Mouse (Mus musculus) intestine, embryonic 16.5 days (tissue): ENCODE results near the gene Pum2. TPM values are rescaled to one million over a fixed set of nuclear protein-coding genes. Genes with fewer than 3 reads are reported as not detected.
"Not testable (repeated sequence)": the region's sequence is repeated elsewhere in the genome, so short reads cannot be mapped to it uniquely, and the experiment has no call there.

Source experiments
- ATAC-seq: fragments of 200-750 bp; cut with Nextera tagmentation; 2 replicates; pipeline ENCODE4 v1.8.0; 2017; ENCODE audit warnings: moderate TSS enrichment, moderate library complexity
- H3K27ac ChIP-seq: fragments of 300-500 bp; sonication (generic); 2 replicates; pipeline ENCODE4 v1.5.1; 2014; ENCODE audit warnings: mild to moderate bottlenecking, low read length
- H3K27me3 ChIP-seq: fragments of 300-500 bp; sonication (generic); replicated peaks from 2 replicates; pipeline ENCODE4 v1.6.1; 2014; ENCODE audit warnings: low read length, control low read depth, mixed read lengths; ENCODE audit not compliant: control insufficient read depth, insufficient read depth
- H3K36me3 ChIP-seq: fragments of 300-500 bp; sonication (generic); 2 replicates; pipeline ENCODE4 v1.6.1; 2014; ENCODE audit warnings: low read length, control low read depth; ENCODE audit not compliant: control insufficient read depth, insufficient read depth
- H3K4me1 ChIP-seq: fragments of 300-500 bp; sonication (generic); 2 replicates; pipeline ENCODE4 v1.6.1; 2014; ENCODE audit warnings: low read length, control low read depth, mixed read lengths; ENCODE audit not compliant: control insufficient read depth, insufficient read depth
- H3K4me2 ChIP-seq: fragments of 300-500 bp; sonication (generic); 2 replicates; pipeline ENCODE4 v1.6.1; 2014; ENCODE audit warnings: low read depth, low read length, control low read depth
- H3K4me3 ChIP-seq: fragments of 300-500 bp; sonication (generic); 2 replicates; pipeline ENCODE4 v1.5.1; 2014; ENCODE audit warnings: mild to moderate bottlenecking, low read length
- H3K9ac ChIP-seq: fragments of 300-500 bp; sonication (generic); 2 replicates; pipeline ENCODE4 v1.6.1; 2014; ENCODE audit warnings: low read depth, low read length
- H3K9me3 ChIP-seq: fragments of 300-500 bp; sonication (generic); 2 replicates; pipeline ENCODE4 v1.6.1; 2016; ENCODE audit warnings: low read length, control low read depth; ENCODE audit not compliant: control insufficient read depth
- WGBS: fragments of 180-500 bp; shearing (Covaris S2); extraction: QIAGEN DNeasy Blood & Tissue Kit; methylation state at CpG from one replicate; pipeline ENCODE4 v1.1.7; 2014; 5-methylcytosine and 5-hydroxymethylcytosine counted together
- polyA plus RNA-seq: library from polyadenylated mRNA; unstranded; fragments of >200 nt; fragmentation: Nextera tagmentation; extraction: Ambion mirVana; gene quantifications from 2 replicates; pipeline ENCODE4 v1.2.1, GENCODE M21; 2015

Gene Pum2
- polyA plus RNA-seq, 1 experiment from 2014 or later: 34.3 TPM

DNA sequence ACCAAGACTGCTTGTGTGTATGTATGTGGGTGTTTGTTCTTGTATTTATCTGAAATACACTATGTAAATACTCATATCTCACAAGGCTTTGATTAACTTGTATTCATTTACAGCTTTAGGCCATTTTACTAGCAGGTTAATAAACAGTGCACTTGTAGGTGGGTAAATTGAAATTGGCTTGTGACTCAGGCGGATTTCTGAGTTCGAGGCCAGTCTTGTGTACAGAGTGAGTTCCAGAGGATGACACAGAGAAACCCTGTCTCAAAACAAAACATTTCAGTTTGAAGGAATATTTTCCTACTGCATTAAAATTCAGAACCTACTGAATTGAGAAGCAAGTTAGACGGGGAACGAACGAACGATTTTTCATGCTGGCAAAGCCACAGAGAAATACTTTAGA, 2.4 kb downstream of the Pum2 start:
- no peak overlapping the region for H3K9ac ChIP-seq
- H3K36me3 ChIP-seq: no peaks in the 10 kb centered on the region
- H3K4me1 ChIP-seq: peaks cover 12% of the 10 kb centered on the region
- no peak for ATAC-seq
- peak overlapping the region; percentile 43 for H3K4me2 ChIP-seq
- WGBS: 62% methylated on average over 6 of the region's 6 CpGs
- no peaks in the 10 kb centered on the region for H3K27me3 ChIP-seq
- H3K27ac ChIP-seq: no peak overlapping the region
- H3K9me3 ChIP-seq: no peaks in the 10 kb centered on the region
- H3K4me3 ChIP-seq: no peak overlapping the region

GRCm38 (mm10) chr12:8677926-8678325, 4.0 kb downstream of the Pum2 start:
- no peak for ATAC-seq
- Histone ChIP-seq H3K9ac (no peak overlapping the region), H3K27me3 (no peaks in the 10 kb centered on the region), H3K27ac (no peak overlapping the region), H3K4me3 (no peak overlapping the region), H3K4me1 (peaks cover 12% of the 10 kb centered on the region), H3K4me2 (no peak overlapping the region), H3K36me3 (no peaks in the 10 kb centered on the region), H3K9me3 (no peaks in the 10 kb centered on the region)

DNA sequence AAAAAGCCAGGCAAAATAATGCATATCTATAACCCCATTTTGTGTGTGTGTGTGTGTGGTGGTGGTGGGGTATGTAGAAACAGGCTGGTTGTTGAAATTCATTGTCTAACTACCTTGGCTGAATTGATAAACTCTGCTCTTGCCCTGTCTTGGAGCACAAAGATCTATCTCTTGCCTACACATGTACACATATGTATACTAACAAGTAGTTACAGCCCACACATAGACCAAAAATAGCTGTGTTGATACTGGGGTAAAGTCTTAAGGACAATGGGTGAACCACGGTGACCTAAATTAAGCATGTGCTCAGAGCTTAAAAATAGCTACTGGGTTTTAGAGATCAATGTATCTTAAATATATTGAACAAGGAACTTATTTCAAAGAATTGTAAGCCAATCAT, 10.3 kb downstream of the Pum2 start:
- H3K27me3 ChIP-seq: no peaks in the 10 kb centered on the region

DNA sequence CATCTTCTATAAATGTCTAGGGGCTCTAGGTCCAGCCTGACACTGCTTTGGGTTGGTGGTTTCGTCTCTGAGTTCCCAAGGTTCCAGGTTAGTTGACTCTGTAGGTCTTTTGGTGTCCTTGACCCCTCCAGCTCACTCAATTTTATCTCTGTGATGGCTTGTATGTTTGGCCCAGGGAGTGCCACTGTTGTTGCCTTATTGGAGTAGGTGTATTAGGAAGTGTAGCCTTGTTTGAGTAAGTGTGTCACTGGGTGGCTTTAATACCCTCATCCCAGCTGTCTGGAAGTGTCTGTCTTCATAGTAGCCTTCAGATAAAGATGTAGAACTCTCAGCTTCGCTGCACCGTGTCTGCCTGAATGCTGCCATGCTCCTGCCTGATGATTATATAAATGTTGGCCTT, 11.1 kb downstream of the Pum2 start:
- no peak overlapping the region for H3K27ac ChIP-seq
- H3K27me3 ChIP-seq: no peaks in the 10 kb centered on the region
- no peak for ATAC-seq
- no peaks in the 10 kb centered on the region for H3K4me1 ChIP-seq
- H3K4me2 ChIP-seq: no peak overlapping the region
- H3K4me3 ChIP-seq: no peak overlapping the region
- H3K9ac ChIP-seq: no peak overlapping the region
- no peaks in the 10 kb centered on the region for H3K36me3 ChIP-seq
- WGBS: 93% methylated on average over 3 of the region's 3 CpGs
- H3K9me3 ChIP-seq: no peaks in the 10 kb centered on the region

More for the DNA sequence above, 10.3 kb downstream of the Pum2 start:
- H3K9me3 ChIP-seq: no peaks in the 10 kb centered on the region
- no peak overlapping the region for H3K27ac ChIP-seq
- no peak overlapping the region for H3K9ac ChIP-seq
- no peak overlapping the region for H3K4me3 ChIP-seq
- 91% methylated on average over 1 of the region's 1 CpGs for WGBS
- no peaks in the 10 kb centered on the region for H3K36me3 ChIP-seq
- no peaks in the 10 kb centered on the region for H3K4me1 ChIP-seq
- no peak for ATAC-seq
- H3K4me2 ChIP-seq: no peak overlapping the region

GRCm38 (mm10) chr12:8689882-8690281, 15.9 kb downstream of the Pum2 start:
- not testable (repeated sequence) for ATAC-seq

DNA sequence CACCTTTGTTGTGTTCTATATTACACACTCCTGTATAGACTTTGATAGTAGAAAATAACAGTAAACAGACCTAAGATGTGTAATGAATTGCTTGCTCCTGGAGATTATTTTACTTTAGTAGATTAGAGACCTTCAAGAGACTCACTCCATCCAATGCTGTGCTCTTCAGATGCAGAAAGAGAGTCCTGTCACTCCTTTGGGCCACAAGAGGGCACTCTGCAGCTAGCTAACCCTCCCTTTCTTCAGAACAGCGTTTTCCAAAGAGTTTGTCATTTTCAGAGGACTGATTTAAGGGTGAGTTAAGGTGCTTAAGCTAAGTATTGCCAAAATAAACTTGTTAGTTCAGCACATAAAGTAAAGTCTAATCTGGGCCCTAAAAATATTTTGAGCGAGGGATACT, 25.0 kb downstream of the Pum2 start:
- Histone ChIP-seq H3K4me2 (no peak overlapping the region), H3K9me3 (no peaks in the 10 kb centered on the region), H3K9ac (no peak overlapping the region), H3K4me1 (no peaks in the 10 kb centered on the region), H3K36me3 (no peaks in the 10 kb centered on the region), H3K4me3 (no peak overlapping the region), H3K27me3 (no peaks in the 10 kb centered on the region), H3K27ac (no peak overlapping the region)
- ATAC-seq: no peak; the same call in 1 of the 2 replicates
- 64% methylated on average over 2 of the region's 2 CpGs for WGBS

More at GRCm38 (mm10) chr12:8689882-8690281, 15.9 kb downstream of the Pum2 start:
- 86% methylated on average over 3 of the region's 3 CpGs for WGBS
- H3K36me3 ChIP-seq, H3K27me3 ChIP-seq, H3K4me1 ChIP-seq, H3K27ac ChIP-seq, H3K9me3 ChIP-seq, H3K9ac ChIP-seq, H3K4me3 ChIP-seq, H3K4me2 ChIP-seq: not testable (repeated sequence)

- no peaks in the 10 kb centered on the region for H3K9me3 ChIP-seq
- H3K4me1 ChIP-seq: no peaks in the 10 kb centered on the region
- H3K9ac ChIP-seq: no peak overlapping the region
- H3K4me3 ChIP-seq: no peak overlapping the region
- 56% methylated on average over 1 of the region's 1 CpGs for WGBS
- H3K27me3 ChIP-seq: no peaks in the 10 kb centered on the region
- no peak for ATAC-seq
- H3K36me3 ChIP-seq: 0 out of 2 replicates have a peak, but pooled peaks cover 2% of the 10 kb centered on the region
- H3K4me2 ChIP-seq: no peak overlapping the region
- H3K27ac ChIP-seq: no peak overlapping the region
Measured at GRCm38 (mm10) chr12:8703988-8704387, 30.1 kb downstream of the Pum2 start.

GRCm38 (mm10) chr12:8708876-8709275, 34.9 kb downstream of the Pum2 start:
- H3K9me3 ChIP-seq: no peaks in the 10 kb centered on the region
- ATAC-seq: no peak
- 94% methylated on average over 2 of the region's 2 CpGs for WGBS

GRCm38 (mm10) chr12:8712665-8713064, 38.7 kb downstream of the Pum2 start:
- H3K4me3 ChIP-seq: no peak overlapping the region
- WGBS: 83% methylated on average over 2 of the region's 2 CpGs

More at GRCm38 (mm10) chr12:8708876-8709275, 34.9 kb downstream of the Pum2 start:
- 0 out of 2 replicates have a peak, but pooled peaks cover 2% of the 10 kb centered on the region for H3K36me3 ChIP-seq
- H3K4me1 ChIP-seq: no peaks in the 10 kb centered on the region
- no peak overlapping the region for H3K4me2 ChIP-seq
- no peaks in the 10 kb centered on the region for H3K27me3 ChIP-seq
- no peak overlapping the region for H3K27ac ChIP-seq
- no peak overlapping the region for H3K4me3 ChIP-seq
- no peak overlapping the region for H3K9ac ChIP-seq

DNA sequence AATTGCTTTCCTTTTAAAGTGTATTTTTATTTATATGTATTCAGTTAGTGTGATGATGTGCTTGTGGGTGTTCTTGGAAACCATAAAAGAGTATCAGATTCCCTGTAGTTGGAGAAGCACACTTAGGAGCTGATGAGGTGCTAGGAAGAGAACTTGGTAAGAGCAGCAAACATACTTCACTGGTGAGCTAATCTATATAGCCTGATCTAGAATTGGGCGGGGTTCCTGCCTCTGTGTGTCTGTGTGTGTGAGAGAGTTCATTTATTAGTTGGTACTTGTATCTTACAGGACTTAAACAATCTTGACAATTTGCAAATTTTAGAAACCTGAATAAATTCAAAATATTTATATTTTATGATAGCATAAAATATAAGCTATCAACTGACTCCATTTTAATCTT, 42.2 kb downstream of the Pum2 start:
- peak; percentile 48; the same call in 1 of the 2 replicates for ATAC-seq
- H3K9ac ChIP-seq: no peak overlapping the region
- WGBS: 69% methylated on average over 1 of the region's 1 CpGs
- H3K27ac ChIP-seq: no peak overlapping the region
- H3K27me3 ChIP-seq: no peaks in the 10 kb centered on the region
- no peak overlapping the region for H3K4me2 ChIP-seq
- no peaks in the 10 kb centered on the region for H3K9me3 ChIP-seq
- H3K36me3 ChIP-seq: no peaks in the 10 kb centered on the region
- H3K4me1 ChIP-seq: no peaks in the 10 kb centered on the region
- no peak overlapping the region for H3K4me3 ChIP-seq

More at GRCm38 (mm10) chr12:8712665-8713064, 38.7 kb downstream of the Pum2 start:
- H3K9me3 ChIP-seq: no peaks in the 10 kb centered on the region
- no peaks in the 10 kb centered on the region for H3K4me1 ChIP-seq
- H3K9ac ChIP-seq: no peak overlapping the region
- H3K27me3 ChIP-seq: no peaks in the 10 kb centered on the region
- 0 out of 2 replicates have a peak, but pooled peaks cover 2% of the 10 kb centered on the region for H3K36me3 ChIP-seq
- ATAC-seq: no peak
- no peak overlapping the region for H3K4me2 ChIP-seq
- H3K27ac ChIP-seq: no peak overlapping the region
